Mouse (Mus musculus): ENCODE results near the gene Aff1. TPM values are rescaled to one million over a fixed set of nuclear protein-coding genes. Genes with fewer than 3 reads are reported as not detected.

Aff1 gene
- polyA plus RNA-seq, 1 experiment from 2014 or later: 8.2 TPM

GRCm38 (mm10) chr5:103753511-103754329 lies 61.5 kb downstream of the Aff1 start:
- H3K4me3 ChIP-seq (ENCODE audit: low read depth, low read length): peak overlapping the region; percentile 81
- peak; percentile 93 for DNase-seq (ENCODE audit: low spot score)
- 0 out of 2 replicates have a peak, but pooled peaks cover 3% of the 10 kb centered on the region for H3K9me3 ChIP-seq (ENCODE audit: control insufficient read depth, low read length)
- peak overlapping the region; percentile 83 for H3K9ac ChIP-seq (ENCODE audit: low read depth, low read length)
- WGBS: under 1% methylated on average over 32 of the region's 86 CpGs
- H3K4me2 ChIP-seq (ENCODE audit: low read depth, low read length): peak overlapping the region; percentile 83
- peak overlapping the region; percentile 92 for H3K27ac ChIP-seq (replicated peaks; ENCODE audit: low read depth, low read length)
- H3K27me3 ChIP-seq (replicated peaks; ENCODE audit: control insufficient read depth, insufficient read depth, low read length): 0 out of 2 replicates have a peak, but pooled peaks cover 3% of the 10 kb centered on the region
- H3K36me3 ChIP-seq (ENCODE audit: control insufficient read depth, insufficient read depth, low read length): no peaks in the 10 kb centered on the region
- peak; percentile 96 for ATAC-seq (ENCODE audit: low read depth)
- 0 out of 2 replicates have a peak, but pooled peaks cover 2% of the 10 kb centered on the region for H3K4me1 ChIP-seq (ENCODE audit: control insufficient read depth, insufficient read depth, low read length)

- Histone ChIP-seq H3K4me2 (ENCODE audit: low read depth, low read length) (peak overlapping the region; percentile 83), H3K9ac (ENCODE audit: low read depth, low read length) (peak overlapping the region; percentile 83), H3K36me3 (ENCODE audit: control insufficient read depth, insufficient read depth, low read length) (no peaks in the 10 kb centered on the region), H3K4me1 (ENCODE audit: control insufficient read depth, insufficient read depth, low read length) (0 out of 2 replicates have a peak, but pooled peaks cover 2% of the 10 kb centered on the region), H3K27ac (replicated peaks; ENCODE audit: low read depth, low read length) (peak overlapping the region; percentile 92), H3K27me3 (replicated peaks; ENCODE audit: control insufficient read depth, insufficient read depth, low read length) (0 out of 2 replicates have a peak, but pooled peaks cover 3% of the 10 kb centered on the region), H3K4me3 (ENCODE audit: low read depth, low read length) (peak overlapping the region; percentile 81), H3K9me3 (ENCODE audit: control insufficient read depth, low read length) (0 out of 2 replicates have a peak, but pooled peaks cover 3% of the 10 kb centered on the region)
- ATAC-seq (ENCODE audit: low read depth) (peak; percentile 49), DNase-seq (ENCODE audit: low spot score) (peak; percentile 62)
- 3% methylated on average over 29 of the region's 42 CpGs for WGBS
Measured at GRCm38 (mm10) chr5:103754330-103755134, 62.4 kb downstream of the Aff1 start.

GRCm38 (mm10) chr5:103755135-103755487 lies 62.9 kb downstream of the Aff1 start:
- 0 out of 2 replicates have a peak, but pooled peaks cover 3% of the 10 kb centered on the region for H3K27me3 ChIP-seq (replicated peaks; ENCODE audit: control insufficient read depth, insufficient read depth, low read length)
- H3K4me1 ChIP-seq (ENCODE audit: control insufficient read depth, insufficient read depth, low read length): peaks cover 4% of the 10 kb centered on the region
- 39% methylated on average over 3 of the region's 3 CpGs for WGBS
- 0 out of 2 replicates have a peak overlapping the region, but pooled peaks have one; percentile 83 for H3K9ac ChIP-seq (ENCODE audit: low read depth, low read length)
- 0 out of 2 replicates have a peak, but pooled peaks cover 3% of the 10 kb centered on the region for H3K9me3 ChIP-seq (ENCODE audit: control insufficient read depth, low read length)
- no peak for ATAC-seq (ENCODE audit: low read depth)
- peak overlapping the region; percentile 81 for H3K4me3 ChIP-seq (ENCODE audit: low read depth, low read length)
- no peaks in the 10 kb centered on the region for H3K36me3 ChIP-seq (ENCODE audit: control insufficient read depth, insufficient read depth, low read length)
- peak overlapping the region; percentile 83 for H3K4me2 ChIP-seq (ENCODE audit: low read depth, low read length)
- no peak for DNase-seq (ENCODE audit: low spot score)
- H3K27ac ChIP-seq (replicated peaks; ENCODE audit: low read depth, low read length): no peak overlapping the region

- H3K4me2 ChIP-seq (ENCODE audit: low read depth, low read length): no peak overlapping the region
- 0 out of 2 replicates have a peak, but pooled peaks cover 3% of the 10 kb centered on the region for H3K27me3 ChIP-seq (replicated peaks; ENCODE audit: control insufficient read depth, insufficient read depth, low read length)
- no peaks in the 10 kb centered on the region for H3K36me3 ChIP-seq (ENCODE audit: control insufficient read depth, insufficient read depth, low read length)
- 0 out of 2 replicates have a peak, but pooled peaks cover 3% of the 10 kb centered on the region for H3K9me3 ChIP-seq (ENCODE audit: control insufficient read depth, low read length)
- DNase-seq (ENCODE audit: low spot score) (no peak), ATAC-seq (ENCODE audit: low read depth) (no peak)
- peaks cover 8% of the 10 kb centered on the region for H3K4me1 ChIP-seq (ENCODE audit: control insufficient read depth, insufficient read depth, low read length)
- no peak overlapping the region for H3K9ac ChIP-seq (ENCODE audit: low read depth, low read length)
- WGBS: 57% methylated on average over 6 of the region's 6 CpGs
- H3K27ac ChIP-seq (replicated peaks; ENCODE audit: low read depth, low read length): no peak overlapping the region
- no peak overlapping the region for H3K4me3 ChIP-seq (ENCODE audit: low read depth, low read length)
Measured at GRCm38 (mm10) chr5:103756231-103756714, 64.1 kb downstream of the Aff1 start.

GRCm38 (mm10) chr5:103758491-103758890 lies 66.3 kb downstream of the Aff1 start:
- Histone ChIP-seq H3K4me3 (ENCODE audit: low read depth, low read length) (no peak overlapping the region), H3K36me3 (ENCODE audit: control insufficient read depth, insufficient read depth, low read length) (no peaks in the 10 kb centered on the region), H3K9ac (ENCODE audit: low read depth, low read length) (no peak overlapping the region), H3K9me3 (ENCODE audit: control insufficient read depth, low read length) (0 out of 2 replicates have a peak, but pooled peaks cover 3% of the 10 kb centered on the region), H3K27me3 (replicated peaks; ENCODE audit: control insufficient read depth, insufficient read depth, low read length) (no peaks in the 10 kb centered on the region), H3K27ac (replicated peaks; ENCODE audit: low read depth, low read length) (no peak overlapping the region), H3K4me1 (ENCODE audit: control insufficient read depth, insufficient read depth, low read length) (peaks cover 8% of the 10 kb centered on the region), H3K4me2 (ENCODE audit: low read depth, low read length) (no peak overlapping the region)
- WGBS: 55% methylated on average over 4 of the region's 4 CpGs
- ATAC-seq (ENCODE audit: low read depth) (no peak), DNase-seq (ENCODE audit: low spot score) (no peak)

GRCm38 (mm10) chr5:103759489-103760424 lies 67.6 kb downstream of the Aff1 start:
- 49% methylated on average over 14 of the region's 14 CpGs for WGBS
- H3K4me2 ChIP-seq (ENCODE audit: low read depth, low read length): peak overlapping the region; percentile 69
- 0 out of 2 replicates have a peak, but pooled peaks cover 3% of the 10 kb centered on the region for H3K9me3 ChIP-seq (ENCODE audit: control insufficient read depth, low read length)
- no peaks in the 10 kb centered on the region for H3K36me3 ChIP-seq (ENCODE audit: control insufficient read depth, insufficient read depth, low read length)
- peak overlapping the region; percentile 36; the same call in 1 of the 2 replicates for H3K27ac ChIP-seq (replicated peaks; ENCODE audit: low read depth, low read length)
- H3K4me3 ChIP-seq (ENCODE audit: low read depth, low read length): peak overlapping the region; percentile 38
- 0 out of 2 replicates have a peak, but pooled peaks have one; percentile 5 for ATAC-seq (ENCODE audit: low read depth)
- peak overlapping the region; percentile 47 for H3K9ac ChIP-seq (ENCODE audit: low read depth, low read length)
- DNase-seq (ENCODE audit: low spot score): no peak
- H3K27me3 ChIP-seq (replicated peaks; ENCODE audit: control insufficient read depth, insufficient read depth, low read length): no peaks in the 10 kb centered on the region
- H3K4me1 ChIP-seq (ENCODE audit: control insufficient read depth, insufficient read depth, low read length): peaks cover 8% of the 10 kb centered on the region

GRCm38 (mm10) chr5:103760425-103761131 lies 68.4 kb downstream of the Aff1 start:
- Histone ChIP-seq H3K9me3 (ENCODE audit: control insufficient read depth, low read length) (0 out of 2 replicates have a peak, but pooled peaks cover under 1% of the 10 kb centered on the region), H3K27ac (replicated peaks; ENCODE audit: low read depth, low read length) (peak overlapping the region; percentile 36; the same call in 1 of the 2 replicates), H3K27me3 (replicated peaks; ENCODE audit: control insufficient read depth, insufficient read depth, low read length) (no peaks in the 10 kb centered on the region), H3K4me1 (ENCODE audit: control insufficient read depth, insufficient read depth, low read length) (peaks cover 8% of the 10 kb centered on the region), H3K4me2 (ENCODE audit: low read depth, low read length) (peak overlapping the region; percentile 69), H3K9ac (ENCODE audit: low read depth, low read length) (peak overlapping the region; percentile 47), H3K4me3 (ENCODE audit: low read depth, low read length) (peak overlapping the region; percentile 38), H3K36me3 (ENCODE audit: control insufficient read depth, insufficient read depth, low read length) (0 out of 2 replicates have a peak, but pooled peaks cover under 1% of the 10 kb centered on the region)
- DNase-seq (ENCODE audit: low spot score) (peak; percentile 56), ATAC-seq (ENCODE audit: low read depth) (peak; percentile 75)
- WGBS: 2% methylated on average over 20 of the region's 20 CpGs

All from embryonic facial prominence, embryonic 14.5 days (tissue).